Mouse (Mus musculus) midbrain, embryonic 10.5 days (tissue): ENCODE data around the gene Cdkl1. TPM values are rescaled to one million over a fixed set of nuclear protein-coding genes. Genes with fewer than 3 reads are reported as not detected.

Experiments used
- DNase-seq: peaks from one replicate; pipeline ENCODE4 v3.0.0-alpha.2; 2017; ENCODE audit warnings: low spot score
- H3K27ac ChIP-seq: fragments of 300-500 bp; sonication (generic); replicated peaks from 2 replicates; pipeline ENCODE4 v1.5.1; 2016; ENCODE audit warnings: mild to moderate bottlenecking
- H3K27me3 ChIP-seq: fragments of 300-500 bp; sonication (generic); 2 replicates; pipeline ENCODE4 v1.6.1; 2016; ENCODE audit warnings: low read depth, mild to moderate bottlenecking; ENCODE audit not compliant: poor library complexity, severe bottlenecking
- H3K36me3 ChIP-seq: fragments of 300-500 bp; sonication (generic); 2 replicates; pipeline ENCODE4 v1.6.1; 2016; ENCODE audit warnings: mild to moderate bottlenecking, moderate library complexity
- H3K4me1 ChIP-seq: fragments of 300-500 bp; sonication (generic); 2 replicates; pipeline ENCODE4 v1.6.1; 2016
- H3K4me3 ChIP-seq: fragments of 300-500 bp; sonication (generic); 2 replicates; pipeline ENCODE4 v1.5.1; 2016; ENCODE audit warnings: mild to moderate bottlenecking, moderate library complexity
- H3K9me3 ChIP-seq: fragments of 300-500 bp; sonication (generic); replicated peaks from 2 replicates; pipeline ENCODE4 v1.6.1; 2016; ENCODE audit warnings: mild to moderate bottlenecking
- WGBS: fragments of 180-500 bp; shearing (Covaris S2); methylation state at CpG from one replicate; pipeline ENCODE4 v1.1.7; 2016; 5-methylcytosine and 5-hydroxymethylcytosine counted together
- polyA plus RNA-seq: library from polyadenylated mRNA; unstranded; fragments of >200 nt; fragmentation: Nextera tagmentation; extraction: Ambion mirVana; gene quantifications from 2 replicates; pipeline ENCODE4 v1.2.1, GENCODE M21; 2016

Cdkl1 gene
- polyA plus RNA-seq, 1 experiment from 2014 or later, result 0.77 TPM

GRCm38 (mm10) chr12:69757418-69758141 lies 33.5 kb downstream of the Cdkl1 start:
- Histone ChIP-seq H3K9me3 (no peaks in the 10 kb centered on the region), H3K4me3 (peak overlapping the region; percentile 46), H3K27me3 (no peaks in the 10 kb centered on the region), H3K27ac (peak overlapping the region; percentile 74), H3K36me3 (no peaks in the 10 kb centered on the region), H3K4me1 (peaks cover 21% of the 10 kb centered on the region)
- WGBS, result 16% methylated on average over 22 of the region's 22 CpGs
- DNase-seq, result peak; percentile 80

DNA sequence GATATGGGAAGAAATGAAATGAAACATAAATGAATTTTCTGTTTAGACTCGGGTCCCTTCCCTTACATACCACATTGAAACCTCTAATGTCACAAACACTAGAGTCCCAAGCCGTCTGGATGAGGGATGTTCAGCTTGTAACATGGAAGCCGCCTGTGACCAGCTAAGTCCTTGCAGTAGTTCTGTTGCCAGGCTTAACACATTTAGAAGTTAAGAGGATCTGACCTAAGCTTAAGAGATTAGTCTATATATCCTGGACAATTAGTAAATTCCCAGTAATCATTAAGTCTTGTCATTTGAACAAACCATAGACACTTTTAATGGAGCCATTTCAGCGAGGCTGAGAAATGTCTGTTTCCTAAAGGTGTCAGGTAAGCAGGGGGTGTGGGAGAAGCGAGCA lies 35.1 kb downstream of the Cdkl1 start:
- Histone ChIP-seq H3K36me3 (no peaks in the 10 kb centered on the region), H3K9me3 (no peaks in the 10 kb centered on the region), H3K4me1 (peaks cover 26% of the 10 kb centered on the region), H3K4me3 (no peak overlapping the region), H3K27ac (no peak overlapping the region), H3K27me3 (no peaks in the 10 kb centered on the region)
- WGBS, result 79% methylated on average over 5 of the region's 5 CpGs
- no peak for DNase-seq

- H3K9me3 ChIP-seq, result no peaks in the 10 kb centered on the region
- no peak overlapping the region for H3K4me3 ChIP-seq
- WGBS, result 91% methylated on average over 5 of the region's 5 CpGs
- no peak for DNase-seq
- no peaks in the 10 kb centered on the region for H3K27me3 ChIP-seq
- no peak overlapping the region for H3K27ac ChIP-seq
- no peaks in the 10 kb centered on the region for H3K36me3 ChIP-seq
- peaks cover 20% of the 10 kb centered on the region for H3K4me1 ChIP-seq
Measured at GRCm38 (mm10) chr12:69753936-69754335, 37.1 kb downstream of the Cdkl1 start.

DNA sequence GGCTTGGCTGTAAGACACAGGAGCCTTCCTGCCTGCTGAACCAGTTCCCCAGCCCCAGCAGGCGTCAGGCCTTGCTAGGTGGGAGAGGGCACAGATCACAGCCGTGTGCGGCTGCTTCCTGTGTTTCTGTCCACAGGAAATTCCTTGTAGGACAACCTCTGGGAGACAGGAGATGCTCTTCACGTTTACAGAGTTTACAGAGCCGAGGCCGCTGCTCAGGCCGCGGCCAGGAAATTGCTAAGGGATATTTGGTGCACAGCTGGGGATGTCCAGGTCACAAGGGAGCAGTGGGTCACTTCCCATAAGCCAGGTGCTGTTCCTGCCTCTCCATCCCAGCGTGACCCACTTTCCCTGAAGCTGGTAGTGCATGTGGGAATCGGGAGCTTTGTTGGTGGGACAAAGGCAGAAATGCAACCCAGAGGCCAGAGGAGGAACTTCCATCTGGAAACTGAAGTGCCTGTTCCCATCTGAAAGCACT lies 39.2 kb downstream of the Cdkl1 start:
- 45% methylated on average over 10 of the region's 10 CpGs for WGBS
- DNase-seq, result peak; percentile 32
- Histone ChIP-seq H3K27me3 (no peaks in the 10 kb centered on the region), H3K36me3 (no peaks in the 10 kb centered on the region), H3K4me1 (peaks cover 5% of the 10 kb centered on the region), H3K27ac (peak overlapping the region; percentile 38; the same call in 1 of the 2 replicates), H3K9me3 (no peaks in the 10 kb centered on the region), H3K4me3 (no peak overlapping the region)

DNA sequence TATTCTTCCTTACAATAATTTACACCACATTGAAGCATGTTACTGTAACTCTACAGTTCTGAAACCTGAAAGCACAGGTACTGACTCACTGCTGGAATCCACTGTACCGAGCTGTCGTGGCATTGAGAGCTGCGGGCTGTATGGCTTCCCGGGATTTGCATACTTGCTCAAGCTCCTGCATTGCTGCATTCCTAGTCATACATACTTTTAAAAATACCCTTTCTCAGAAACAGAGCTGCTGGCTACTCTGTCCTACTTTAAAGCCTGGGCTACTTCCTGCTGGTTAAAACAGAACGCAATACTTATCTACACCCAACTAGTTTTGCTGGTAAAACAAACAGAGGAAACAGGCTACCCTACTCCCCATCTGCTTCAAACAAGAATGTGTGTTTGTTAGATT lies 46.9 kb downstream of the Cdkl1 start:
- WGBS, result 90% methylated on average over 5 of the region's 5 CpGs
- no peaks in the 10 kb centered on the region for H3K27me3 ChIP-seq
- H3K4me1 ChIP-seq, result no peaks in the 10 kb centered on the region
- H3K27ac ChIP-seq, result no peak overlapping the region
- H3K9me3 ChIP-seq, result no peaks in the 10 kb centered on the region
- no peak overlapping the region for H3K4me3 ChIP-seq
- DNase-seq, result no peak
- H3K36me3 ChIP-seq, result no peaks in the 10 kb centered on the region

DNA sequence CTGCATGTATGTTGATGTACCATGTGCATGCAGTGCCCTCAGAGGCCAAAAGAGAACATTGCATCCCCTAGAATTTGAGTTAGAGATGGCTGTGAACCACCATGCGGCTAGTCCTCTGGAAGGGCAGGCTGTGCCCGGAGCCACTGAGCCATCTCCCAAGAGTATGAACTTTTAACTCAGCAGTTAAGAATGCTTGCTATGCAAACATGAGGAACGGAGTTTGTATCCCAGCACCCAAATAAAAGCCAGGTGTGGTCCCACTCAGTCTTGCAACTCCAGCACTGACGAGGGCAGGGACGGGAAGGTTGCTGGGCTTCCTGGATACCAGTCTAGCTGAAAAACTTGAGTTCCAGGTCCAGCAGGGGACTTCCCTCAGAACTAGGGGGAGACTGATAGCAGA lies 49.1 kb downstream of the Cdkl1 start:
- Histone ChIP-seq H3K4me3 (no peak overlapping the region), H3K27ac (no peak overlapping the region), H3K27me3 (no peaks in the 10 kb centered on the region), H3K9me3 (no peaks in the 10 kb centered on the region), H3K4me1 (no peaks in the 10 kb centered on the region), H3K36me3 (no peaks in the 10 kb centered on the region)
- WGBS, result 83% methylated on average over 5 of the region's 5 CpGs
- no peak for DNase-seq

GRCm38 (mm10) chr12:69733923-69734322 lies 57.1 kb downstream of the Cdkl1 start:
- 90% methylated on average over 3 of the region's 3 CpGs for WGBS
- no peaks in the 10 kb centered on the region for H3K4me1 ChIP-seq
- H3K27ac ChIP-seq, result no peak overlapping the region
- H3K9me3 ChIP-seq, result no peaks in the 10 kb centered on the region
- H3K36me3 ChIP-seq, result no peaks in the 10 kb centered on the region
- H3K4me3 ChIP-seq, result no peak overlapping the region
- DNase-seq, result no peak
- no peaks in the 10 kb centered on the region for H3K27me3 ChIP-seq

GRCm38 (mm10) chr12:69733518-69733917 lies 57.5 kb downstream of the Cdkl1 start:
- Histone ChIP-seq H3K4me1 (no peaks in the 10 kb centered on the region), H3K27me3 (no peaks in the 10 kb centered on the region), H3K27ac (no peak overlapping the region), H3K36me3 (no peaks in the 10 kb centered on the region), H3K9me3 (no peaks in the 10 kb centered on the region), H3K4me3 (no peak overlapping the region)
- 25% methylated on average over 2 of the region's 2 CpGs for WGBS
- no peak for DNase-seq

DNA sequence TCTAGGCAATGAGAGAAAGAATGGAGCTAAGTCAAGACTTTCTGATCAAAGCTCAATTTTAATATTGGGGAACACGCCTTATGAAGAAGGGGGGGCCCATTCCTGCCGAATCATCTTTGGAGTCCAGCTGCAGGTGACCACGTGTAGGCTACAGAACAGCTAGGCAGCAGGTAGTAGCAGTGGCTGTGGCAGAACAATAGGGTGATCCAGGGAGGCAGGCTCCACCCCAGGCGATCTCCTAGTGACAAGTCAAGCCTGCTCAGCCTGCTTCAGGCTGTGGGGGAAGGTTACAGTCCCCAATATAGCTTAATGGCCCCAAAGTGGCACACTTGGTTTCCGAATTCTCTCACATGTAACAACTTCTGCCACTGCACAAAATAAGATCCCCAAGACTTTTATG lies 58.8 kb downstream of the Cdkl1 start:
- Histone ChIP-seq H3K27me3 (no peaks in the 10 kb centered on the region), H3K4me1 (no peaks in the 10 kb centered on the region), H3K9me3 (no peaks in the 10 kb centered on the region), H3K4me3 (no peak overlapping the region), H3K27ac (no peak overlapping the region), H3K36me3 (no peaks in the 10 kb centered on the region)
- no peak for DNase-seq
- WGBS, result 41% methylated on average over 5 of the region's 5 CpGs

DNA sequence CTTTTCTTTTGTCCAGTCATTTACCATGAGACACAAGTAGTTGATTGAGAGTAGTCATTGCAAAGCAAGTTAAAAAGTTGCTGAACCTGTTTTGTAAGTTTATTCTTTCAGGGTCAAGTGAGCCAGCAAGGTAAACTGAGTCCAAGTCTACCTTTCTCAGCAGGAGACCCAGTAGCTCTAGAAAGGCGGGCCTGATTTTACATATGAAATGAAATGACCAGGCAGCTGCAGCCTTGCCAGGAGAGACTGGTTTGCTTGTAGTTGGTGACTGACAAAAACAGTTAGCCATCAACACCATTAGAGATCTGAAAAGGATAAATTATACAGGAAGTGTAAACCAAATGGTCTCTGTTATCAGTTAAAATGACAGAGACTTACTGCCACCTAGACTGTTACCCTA lies 60.8 kb downstream of the Cdkl1 start:
- whole genome bisulfite sequencing, result 89% methylated on average over 1 of the region's 1 CpGs
- DNase-seq, result no peak

GRCm38 (mm10) chr12:69729246-69729645 lies 61.8 kb downstream of the Cdkl1 start:
- H3K36me3 ChIP-seq, result no peaks in the 10 kb centered on the region
- 93% methylated on average over 1 of the region's 1 CpGs for WGBS
- peaks cover 12% of the 10 kb centered on the region for H3K4me1 ChIP-seq
- H3K4me3 ChIP-seq, result no peak overlapping the region
- no peak overlapping the region for H3K27ac ChIP-seq
- no peaks in the 10 kb centered on the region for H3K27me3 ChIP-seq
- H3K9me3 ChIP-seq, result no peaks in the 10 kb centered on the region
- DNase-seq, result no peak

More for the DNA sequence above, 60.8 kb downstream of the Cdkl1 start:
- Histone ChIP-seq H3K4me3 (no peak overlapping the region), H3K4me1 (peaks cover 3% of the 10 kb centered on the region), H3K27ac (no peak overlapping the region), H3K27me3 (no peaks in the 10 kb centered on the region), H3K36me3 (no peaks in the 10 kb centered on the region), H3K9me3 (no peaks in the 10 kb centered on the region)

DNA sequence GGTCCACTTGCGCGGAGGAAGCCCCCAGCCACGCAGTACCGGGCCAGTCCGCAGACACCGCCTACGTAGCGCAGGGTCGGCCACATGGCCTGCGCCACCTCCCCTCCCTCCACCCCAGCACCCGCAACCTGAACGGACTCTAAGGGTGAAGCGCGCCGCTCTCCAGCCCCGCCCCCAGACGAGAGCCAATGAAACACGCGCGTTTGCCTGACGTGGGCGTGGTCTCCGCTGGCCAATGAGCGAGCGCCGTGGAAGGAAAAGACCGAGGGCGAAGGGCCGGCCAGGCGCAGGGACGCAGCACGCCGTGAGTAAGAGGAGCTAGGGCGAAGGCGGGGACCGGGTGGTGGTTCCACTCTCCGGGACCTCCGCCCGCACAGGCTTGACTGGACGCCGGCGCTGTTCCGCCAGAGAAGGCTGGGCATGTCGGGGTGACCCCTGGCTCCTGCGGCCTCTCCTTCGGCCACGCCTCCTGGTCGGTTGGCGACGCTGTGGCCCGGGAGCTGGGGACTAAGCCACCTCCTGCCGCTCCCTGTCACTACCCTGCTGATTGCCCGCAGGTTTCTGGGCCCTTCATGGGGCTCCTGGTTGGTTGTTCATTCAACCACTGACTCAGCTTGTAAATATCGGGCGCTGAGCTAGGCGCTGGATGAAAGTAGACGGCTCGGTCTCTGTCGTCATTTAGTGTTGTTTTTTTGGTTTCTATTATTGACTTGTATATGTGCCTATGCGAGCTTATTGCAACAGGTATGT lies 66.2 kb downstream of the Cdkl1 start, which contains the start of the genes L2hgdh and Atp5s:
L2hgdh (minus strand) TSS at position 163 of the 750 bp plus-strand sequence.
Atp5s (plus strand) TSS at position 240 of the 750 bp plus-strand sequence.
- Histone ChIP-seq H3K4me3 (peak within 1 kb of the TSS; percentile 83), H3K4me1 (peaks cover 21% of the 10 kb centered on the region), H3K27ac (peak within 1 kb of the TSS; percentile 90), H3K9me3 (peaks cover 10% of the 10 kb centered on the region; the same call in 1 of the 2 replicates), H3K27me3 (no peaks in the 10 kb centered on the region), H3K36me3 (peaks cover 22% of the 10 kb centered on the region)
- DNase-seq, result peak; percentile 97
- under 1% methylated on average over 60 of the region's 60 CpGs for WGBS
